Mouse (Mus musculus): Measurements from ENCODE around the gene Ubqlnl.

Gene Ubqlnl

GRCm38 (mm10) chr7:104150456-104150855 is at the start of gene Ubqlnl:
Gene Ubqlnl (minus strand): TSS chr7:104150556.
- in situ Hi-C loops (cut with MboI, MseI), result no loop called here

GRCm38 (mm10) chr7:104199822-104200221 is 49.5 kb upstream of the Ubqlnl start:
- in situ Hi-C loops (cut with MboI, MseI), result loop anchor here (5.0 to 10.0 kb wide), 3 partner anchors 405 to 1895 kb away; partner anchors contain the start of gene Olfr655 (in 1 of the 2)

- in situ Hi-C loops (cut with MboI, MseI), result loop anchor here in 1 of 2 experiments (10.0 kb wide), 1 partner anchor 409 kb away; the partner anchor contains the start of gene Olfr655
Measured at GRCm38 (mm10) chr7:104195885-104196284, 45.5 kb upstream of the Ubqlnl start, which contains the start of gene Olfr649. Gene Olfr649 (minus strand): TSS chr7:104195985.

GRCm38 (mm10) chr7:104191275-104191674 is 40.9 kb upstream of the Ubqlnl start:
- in situ Hi-C loops (cut with MboI, MseI), result loop anchor here in 1 of 2 experiments (10.0 kb wide), 1 partner anchor 414 kb away; the partner anchor contains the start of gene Olfr655

- in situ Hi-C loops (cut with MboI, MseI), result no loop called here
Measured at GRCm38 (mm10) chr7:104183292-104183691, 32.9 kb upstream of the Ubqlnl start, which contains the start of gene Olfr648. Gene Olfr648 (minus strand): TSS chr7:104183392.

- in situ Hi-C loops (cut with MboI, MseI), result loop anchor here in 1 of 2 experiments (10.0 kb wide), 1 partner anchor 1146 kb away; no protein-coding TSS in a partner anchor
Measured at GRCm38 (mm10) chr7:104179074-104179473, 28.7 kb upstream of the Ubqlnl start.

- in situ Hi-C loops (cut with MboI, MseI), result loop anchor here in 1 of 2 experiments (10.0 kb wide), 1 partner anchor 1146 kb away; no protein-coding TSS in a partner anchor
Measured at GRCm38 (mm10) chr7:104178422-104179054, 28.2 kb upstream of the Ubqlnl start.

GRCm38 (mm10) chr7:104175085-104175484 is 24.7 kb upstream of the Ubqlnl start:
- in situ Hi-C loops (cut with MboI, MseI), result loop anchor here in 1 of 2 experiments (10.0 kb wide), 1 partner anchor 1150 kb away; no protein-coding TSS in a partner anchor

- in situ Hi-C loops (cut with MboI, MseI), result loop anchor here in 1 of 2 experiments (10.0 kb wide), 1 partner anchor 1155 kb away; no protein-coding TSS in a partner anchor
Measured at GRCm38 (mm10) chr7:104169634-104170204, 19.4 kb upstream of the Ubqlnl start.

GRCm38 (mm10) chr7:104167105-104167504 is 16.7 kb upstream of the Ubqlnl start:
- in situ Hi-C loops (cut with MboI, MseI), result no loop called here

- in situ Hi-C loops (cut with MboI, MseI), result no loop called here
Measured at GRCm38 (mm10) chr7:104143179-104143578, 7.2 kb downstream of the Ubqlnl start, which contains the start of gene Ubqln3. Gene Ubqln3 (minus strand): TSS chr7:104143279.

GRCm38 (mm10) chr7:104137305-104137704 is 13.1 kb downstream of the Ubqlnl start, which contains the start of gene Olfr643:
Gene Olfr643 (minus strand): TSS chr7:104137405.
- in situ Hi-C loops (cut with MboI, MseI), result no loop called here

- in situ Hi-C loops (cut with MboI, MseI), result no loop called here
Measured at GRCm38 (mm10) chr7:104129726-104130125, 20.6 kb downstream of the Ubqlnl start, which contains the start of gene Ubqln5. Gene Ubqln5 (minus strand): TSS chr7:104129826.

- in situ Hi-C loops (cut with MboI, MseI), result no loop called here
Measured at GRCm38 (mm10) chr7:104104757-104104972, 45.7 kb downstream of the Ubqlnl start, which contains the start of gene Olfr646. Gene Olfr646 (plus strand): TSS chr7:104104873.

GRCm38 (mm10) chr7:104103913-104104756 is 46.2 kb downstream of the Ubqlnl start:
- in situ Hi-C loops (cut with MboI, MseI), result no loop called here

Measured in T-helper 17 cell (primary cell).